Mouse (Mus musculus) spleen, adult 12 weeks (tissue): ENCODE data around the gene Dgat2.

ENCODE experiments used
- DNase-seq: peaks from one replicate; pipeline ENCODE4 v3.0.0; 2022; ENCODE audit warnings: low spot score

Gene Dgat2

DNA sequence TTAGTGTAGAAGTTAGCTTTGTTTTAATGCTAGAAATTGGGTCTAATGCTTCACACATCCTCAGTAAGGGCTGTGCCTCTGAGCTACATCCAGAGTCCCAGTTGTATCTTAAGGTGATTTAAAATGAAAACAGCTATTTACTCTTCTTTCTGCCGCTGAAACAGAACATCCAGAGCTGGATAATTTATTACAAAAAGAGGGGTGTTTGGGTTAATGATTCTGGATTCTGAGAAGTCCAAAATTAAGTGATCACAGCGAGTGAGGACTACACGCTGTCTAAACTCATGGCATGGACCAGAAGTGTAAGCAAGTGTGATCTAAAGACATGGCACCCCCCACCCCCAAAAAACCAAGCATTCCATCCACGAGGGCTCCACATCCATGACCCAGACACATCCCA, 11.4 kb upstream of the Dgat2 start:
- DNase-seq, result no peak

GRCm38 (mm10) chr7:99191411-99191810, 8.9 kb upstream of the Dgat2 start:
- no peak for DNase-seq

DNA sequence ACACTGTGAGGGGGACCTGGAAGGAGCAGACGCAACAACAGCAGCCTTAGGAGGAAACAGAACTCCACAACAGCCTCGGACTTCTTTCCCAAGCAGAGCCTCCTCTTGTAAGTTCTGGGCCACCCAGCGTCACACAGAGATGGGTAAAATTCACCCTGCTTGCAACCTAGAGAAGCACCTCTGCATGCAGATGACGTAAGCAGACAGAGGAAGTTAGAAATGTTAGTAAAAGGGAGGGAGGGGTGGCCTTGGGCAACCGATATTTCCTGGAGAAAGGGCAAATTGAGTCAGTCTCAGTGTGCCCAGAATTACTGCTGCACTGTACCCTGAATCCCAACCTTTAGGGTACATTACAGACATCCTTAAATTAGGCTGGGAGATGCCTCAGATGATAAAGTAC, 7.4 kb upstream of the Dgat2 start:
- no peak for DNase-seq

DNA sequence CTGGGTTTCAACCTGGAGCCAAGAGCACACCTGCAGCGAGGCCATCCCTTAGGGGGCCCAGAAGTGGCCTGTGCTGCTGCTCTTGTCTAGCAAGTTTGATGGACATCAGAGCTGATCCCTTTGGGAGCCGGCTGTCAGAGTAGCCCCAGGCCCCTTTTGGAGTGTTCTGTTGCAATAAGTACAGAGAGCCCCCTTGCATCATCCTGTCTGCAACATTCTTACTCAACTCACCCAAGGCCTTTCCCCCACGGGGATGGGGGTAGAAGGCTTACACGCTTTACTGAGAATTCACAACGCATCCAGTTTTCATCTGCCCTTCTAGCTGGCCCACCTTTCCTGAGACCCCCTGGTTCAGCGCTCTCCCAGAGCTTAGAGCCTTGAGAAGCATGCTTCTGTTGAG, 6.1 kb upstream of the Dgat2 start:
- no peak for DNase-seq

DNA sequence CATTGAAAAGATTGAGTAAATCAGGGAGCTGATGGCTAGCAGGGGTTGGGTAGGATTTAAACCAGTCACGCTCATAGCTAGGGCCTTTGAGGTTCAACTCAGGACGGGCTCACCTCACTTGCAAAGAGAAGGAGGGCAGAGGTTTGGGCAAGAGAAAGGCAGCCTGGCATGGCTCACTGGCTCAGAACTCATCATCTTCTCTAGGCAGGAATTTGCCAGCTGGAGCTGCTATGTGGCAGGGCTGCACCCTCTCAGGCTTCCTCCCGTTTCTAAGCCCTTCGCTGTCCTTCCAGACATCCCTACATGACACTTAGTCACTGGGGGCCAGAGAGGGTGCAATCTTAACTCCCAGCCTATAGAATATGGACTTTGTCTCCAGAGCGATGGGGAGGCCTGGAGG, 4.9 kb upstream of the Dgat2 start:
- no peak for DNase-seq

DNA sequence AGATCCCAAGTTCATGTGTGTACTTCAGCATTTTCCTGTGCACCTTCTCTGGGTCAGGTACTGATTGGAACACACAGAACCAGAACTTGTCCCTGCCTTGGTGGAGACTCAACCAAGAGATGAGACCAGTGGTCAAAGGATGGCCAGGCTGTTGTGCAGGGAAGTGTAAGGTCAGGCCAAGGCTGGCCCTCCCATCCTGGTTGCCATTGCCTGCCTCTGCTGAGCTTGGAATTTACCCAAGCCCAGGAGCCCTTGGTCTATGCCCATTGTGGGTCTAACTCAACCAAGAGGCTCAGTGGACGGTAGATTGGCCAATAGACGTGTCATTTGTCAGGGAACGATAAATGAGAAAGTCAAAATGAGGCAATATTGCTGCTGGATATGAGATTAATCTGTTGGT, 2.9 kb upstream of the Dgat2 start:
- DNase-seq, result no peak

DNA sequence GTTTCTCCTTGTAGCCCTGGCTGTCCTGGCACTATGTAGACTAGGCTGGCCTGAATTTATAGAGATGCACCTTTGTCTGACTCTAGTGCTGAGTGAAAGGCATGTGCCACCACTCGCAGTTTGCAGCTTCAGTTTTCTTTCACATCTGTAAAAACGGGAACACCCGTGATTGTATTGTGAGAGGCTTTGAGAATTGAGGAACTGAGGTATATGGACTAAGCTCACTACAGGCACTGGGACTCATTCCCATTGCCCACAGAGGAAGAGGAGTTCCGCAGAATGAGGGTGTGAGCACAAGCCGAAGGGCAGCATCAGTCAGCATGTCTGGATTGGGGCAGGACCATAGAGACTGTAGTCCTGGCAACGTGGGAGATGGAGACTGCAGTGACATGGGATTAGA, 1.2 kb upstream of the Dgat2 start:
- DNase-seq, result no peak

DNA sequence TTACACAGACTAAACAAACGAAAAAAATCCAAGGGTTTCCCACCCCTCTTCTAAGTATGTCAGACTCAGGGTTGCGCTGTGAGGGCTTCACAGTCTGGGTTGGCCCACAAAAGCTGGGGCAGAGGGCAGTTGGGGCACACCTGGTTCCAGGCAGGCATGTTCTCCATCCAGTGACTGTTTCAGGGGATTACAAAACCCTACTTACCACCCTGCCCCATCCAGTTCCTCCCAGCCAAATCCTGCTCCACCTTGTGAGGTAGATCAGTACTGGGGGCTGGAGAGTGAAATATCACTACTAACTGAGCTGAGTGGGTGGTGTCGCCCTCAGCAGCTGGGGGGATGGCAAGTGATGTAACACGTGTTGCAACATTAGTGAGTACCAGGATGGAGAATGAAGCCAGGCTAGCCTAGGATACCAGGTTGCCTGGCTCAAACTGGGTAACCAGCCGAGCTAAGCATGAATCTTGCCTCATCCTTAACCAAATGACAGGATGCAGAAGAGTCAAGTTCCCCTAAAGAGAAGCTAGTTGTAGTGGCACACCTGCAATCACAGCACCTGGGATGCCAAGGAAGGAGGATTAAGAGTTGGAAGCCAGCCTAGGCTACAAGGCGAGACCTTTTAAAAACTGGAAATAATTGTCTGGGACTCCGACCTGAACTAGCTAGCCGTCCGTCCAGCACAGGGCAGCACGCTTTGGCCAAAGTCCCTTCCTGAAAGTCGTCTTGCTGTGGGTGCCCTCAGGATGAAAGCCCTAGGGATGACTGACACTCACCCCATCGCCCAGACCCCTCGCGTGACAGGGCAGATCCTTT, 694 bp downstream of the Dgat2 start:
- no peak for DNase-seq

GRCm38 (mm10) chr7:99180162-99180561, 2.4 kb downstream of the Dgat2 start:
- no peak for DNase-seq

DNA sequence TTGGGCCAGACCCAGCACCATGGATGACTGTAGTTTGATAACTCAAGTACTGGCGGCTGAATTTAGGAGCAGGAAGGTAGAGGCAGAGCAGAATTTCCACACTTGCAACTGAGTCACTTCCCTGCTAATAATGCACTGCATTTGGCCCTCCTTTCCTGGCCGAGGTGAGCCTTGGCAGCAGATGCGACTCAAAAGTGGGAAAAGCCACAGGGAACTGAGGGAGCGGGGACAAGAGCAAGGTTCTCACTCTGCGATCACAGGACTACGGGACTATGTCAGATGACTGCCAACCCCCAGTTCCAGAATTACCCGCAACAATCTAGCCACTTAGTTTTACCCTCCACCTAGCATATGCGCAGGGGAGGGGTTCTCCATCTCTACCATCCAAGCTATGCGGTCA, 3.2 kb downstream of the Dgat2 start:
- no peak for DNase-seq

DNA sequence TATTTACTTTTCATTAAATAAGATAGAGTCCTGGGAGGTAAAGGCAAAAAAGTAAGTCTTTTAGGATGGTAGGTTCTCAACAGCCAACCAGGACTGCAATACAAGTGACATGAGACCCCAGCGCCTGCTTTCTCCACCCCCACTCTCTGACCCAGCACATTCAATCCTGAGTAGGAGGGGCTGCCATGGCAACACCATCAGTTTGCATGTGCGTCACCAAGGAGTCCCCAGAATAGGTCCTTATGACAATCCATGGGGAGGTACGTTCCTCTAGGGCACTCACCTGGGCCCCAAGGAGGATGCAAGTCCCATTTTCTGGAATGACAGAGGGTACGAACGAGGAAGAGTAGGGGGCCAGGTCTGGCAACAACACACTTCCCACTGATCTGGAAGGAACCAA, 5.1 kb downstream of the Dgat2 start:
- DNase-seq, result no peak

- no peak for DNase-seq
Observed at GRCm38 (mm10) chr7:99175666-99176065, 6.9 kb downstream of the Dgat2 start.

GRCm38 (mm10) chr7:99175118-99175517, 7.4 kb downstream of the Dgat2 start:
- no peak for DNase-seq

GRCm38 (mm10) chr7:99174006-99174405, 8.5 kb downstream of the Dgat2 start:
- no peak for DNase-seq

- DNase-seq, result no peak
Observed at GRCm38 (mm10) chr7:99172898-99173297, 9.6 kb downstream of the Dgat2 start.

DNA sequence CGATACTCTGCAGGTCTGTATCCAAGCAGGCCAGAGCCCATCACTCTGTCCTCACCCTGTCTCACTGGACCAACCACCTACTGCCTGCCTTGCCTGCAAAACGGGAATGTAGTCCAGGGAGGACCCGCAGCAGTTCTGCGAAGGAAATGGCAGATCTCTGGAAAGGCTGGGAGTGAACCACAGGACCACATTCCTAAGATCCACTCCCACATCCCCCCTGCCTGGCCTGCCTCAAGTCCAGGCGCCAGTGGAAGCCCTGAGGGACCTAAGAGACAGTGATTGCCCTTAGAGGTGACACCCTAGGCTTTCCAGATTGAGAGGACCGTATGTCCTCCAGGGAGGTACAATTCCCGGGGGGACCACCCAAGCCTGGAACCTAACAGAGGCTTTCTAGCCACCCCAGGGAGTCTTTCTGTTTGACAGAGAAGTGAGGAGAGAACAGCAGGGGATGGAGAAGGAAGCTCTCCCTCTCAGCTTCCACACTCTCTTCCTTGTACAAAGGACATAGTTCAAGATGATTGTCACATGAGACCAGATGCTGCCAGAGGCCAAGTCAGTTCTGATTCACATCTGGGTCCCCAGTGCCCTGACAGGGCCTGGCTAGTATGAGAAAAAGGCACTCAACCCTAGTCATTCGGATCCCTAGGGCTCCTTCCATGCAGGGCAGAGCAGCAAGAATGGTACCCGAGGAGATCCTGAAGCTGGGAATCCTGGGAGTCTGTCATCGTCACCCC, 10.6 kb downstream of the Dgat2 start:
- no peak for DNase-seq

GRCm38 (mm10) chr7:99170519-99170918, 12.0 kb downstream of the Dgat2 start:
- DNase-seq, result no peak

- no peak for DNase-seq
Observed at GRCm38 (mm10) chr7:99169717-99170403, 12.7 kb downstream of the Dgat2 start.

- DNase-seq, result no peak
Observed at GRCm38 (mm10) chr7:99168756-99169155, 13.8 kb downstream of the Dgat2 start.

DNA sequence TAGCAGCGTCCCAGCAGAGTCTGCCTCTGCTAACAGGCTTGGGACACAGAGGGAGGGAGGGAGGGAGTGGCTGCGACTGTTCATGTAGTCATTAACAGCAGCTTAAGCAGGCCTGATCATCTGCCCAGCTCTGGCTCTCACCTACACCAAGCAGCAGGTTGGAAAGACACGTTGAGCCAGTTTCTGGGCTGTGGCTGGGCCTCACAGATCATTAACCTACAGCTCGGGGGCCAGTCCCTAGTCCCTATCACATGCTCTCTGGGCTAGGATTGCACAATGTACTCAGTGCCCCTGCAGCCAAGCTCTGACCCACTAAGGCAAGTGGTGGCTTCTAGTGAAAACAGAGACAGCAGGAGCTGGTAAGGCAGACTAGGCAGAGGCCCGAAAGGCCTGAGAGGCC, 14.6 kb downstream of the Dgat2 start:
- DNase-seq, result no peak

GRCm38 (mm10) chr7:99166159-99166558, 16.4 kb downstream of the Dgat2 start:
- DNase-seq, result no peak

DNA sequence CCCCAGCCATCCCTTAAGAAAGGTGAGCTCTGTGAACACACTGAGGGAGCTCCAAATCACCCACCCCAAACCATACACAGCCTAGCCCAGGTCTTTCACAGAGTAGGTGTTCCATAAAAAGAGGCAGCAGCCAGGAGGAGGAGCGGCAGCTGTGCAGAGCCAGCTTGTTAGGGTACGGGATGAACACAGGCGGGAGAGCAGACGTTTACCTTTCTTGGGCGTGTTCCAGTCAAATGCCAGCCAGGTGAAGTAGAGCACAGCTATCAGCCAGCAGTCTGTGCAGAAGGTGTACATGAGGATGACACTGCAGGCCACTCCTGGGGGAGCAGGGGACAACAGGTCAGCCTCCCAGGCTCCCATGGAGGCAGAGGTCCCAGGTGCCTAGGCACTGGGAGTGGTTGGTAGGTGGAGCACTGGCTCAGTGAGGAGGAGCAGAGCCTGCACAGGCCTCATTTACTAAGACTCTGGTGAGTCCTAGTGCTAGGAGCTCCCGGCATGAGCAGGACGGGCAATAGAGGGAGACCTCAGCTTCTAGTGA, 17.6 kb downstream of the Dgat2 start:
- no peak for DNase-seq

DNA sequence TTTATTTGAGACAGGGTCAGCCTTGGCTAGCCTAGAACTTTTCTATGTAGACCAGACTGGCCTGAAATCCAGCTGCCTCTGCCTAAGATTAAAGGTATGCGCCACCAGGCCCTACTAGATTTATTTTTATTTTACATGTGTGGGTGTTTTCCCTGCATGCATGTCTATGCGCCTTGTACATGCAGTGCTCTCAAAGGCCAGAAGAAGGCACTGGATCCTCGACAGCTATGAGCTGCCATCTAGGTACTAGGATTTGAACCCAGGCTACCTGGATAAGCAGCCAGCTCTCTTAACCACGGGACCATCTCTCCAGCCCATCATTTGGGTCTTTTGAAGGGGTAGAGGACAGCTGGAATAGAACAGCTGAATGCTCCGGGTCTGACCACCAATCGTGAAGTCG, 20.1 kb downstream of the Dgat2 start:
- no peak for DNase-seq
